Mouse (Mus musculus) B cell, adult 62 days (primary cell): ENCODE measurements around the gene Hist1h2bg. TPM values are rescaled to one million over a fixed set of nuclear protein-coding genes. Genes with fewer than 3 reads are reported as not detected.

Experiments
- total RNA-seq: library from RNA; stranded (reverse); gene quantifications from 4 replicates; pipeline ENCODE4 v1.2.4, GENCODE M21; 2023

Gene Hist1h2bg
- total RNA-seq = 455 to 535 TPM (median 493 TPM) in 4 replicates

GRCm38 (mm10) chr13:23571022-23571503 lies at the start of gene Hist1h2bg, which contains the start of gene Hist1h2ae:
Gene Hist1h2bg, plus strand, starts transcription at chr13:23571396.
Gene Hist1h2ae, minus strand, starts transcription at chr13:23571220.

GRCm38 (mm10) chr13:23530901-23531875 lies 40.0 kb upstream of the Hist1h2bg start, which contains the start of gene Hist1h4h:
Gene Hist1h4h, plus strand, starts transcription at chr13:23531050.

GRCm38 (mm10) chr13:23533560-23534367 lies 37.4 kb upstream of the Hist1h2bg start, which contains the start of gene Hist1h2af:
Gene Hist1h2af, plus strand, starts transcription at chr13:23533906.

GRCm38 (mm10) chr13:23535137-23536075 lies 35.8 kb upstream of the Hist1h2bg start, which contains the start of gene Hist1h3g:
Gene Hist1h3g, plus strand, starts transcription at chr13:23535422.

GRCm38 (mm10) chr13:23542999-23543607 lies 28.1 kb upstream of the Hist1h2bg start, which contains the start of gene Hist1h2bh:
Gene Hist1h2bh, minus strand, starts transcription at chr13:23543392.

GRCm38 (mm10) chr13:23543965-23544786 lies 27.0 kb upstream of the Hist1h2bg start, which contains the start of gene Hist1h3f:
Gene Hist1h3f, plus strand, starts transcription at chr13:23544052.

GRCm38 (mm10) chr13:23551146-23551834 lies 19.9 kb upstream of the Hist1h2bg start, which contains the start of gene Hist1h4f:
Gene Hist1h4f, minus strand, starts transcription at chr13:23551648.

GRCm38 (mm10) chr13:23552962-23553361 lies 18.2 kb upstream of the Hist1h2bg start, which contains the start of gene Hist1h1d:
Gene Hist1h1d, plus strand, starts transcription at chr13:23553262.

GRCm38 (mm10) chr13:23561883-23562659 lies 9.1 kb upstream of the Hist1h2bg start, which contains the start of gene Hist1h3e:
Gene Hist1h3e, minus strand, starts transcription at chr13:23562369.

GRCm38 (mm10) chr13:23573898-23574524 lies 2.8 kb downstream of the Hist1h2bg start, which contains the start of the genes Hist1h2bf and Hist1h2ad:
Gene Hist1h2bf, minus strand, starts transcription at chr13:23574196.
Gene Hist1h2ad, plus strand, starts transcription at chr13:23574381.

GRCm38 (mm10) chr13:23575271-23575851 lies 4.2 kb downstream of the Hist1h2bg start, which contains the start of gene Hist1h3d:
Gene Hist1h3d, plus strand, starts transcription at chr13:23575763.

GRCm38 (mm10) chr13:23581408-23582218 lies 10.4 kb downstream of the Hist1h2bg start, which contains the start of gene Hist1h4d:
Gene Hist1h4d, plus strand, starts transcription at chr13:23581598.

GRCm38 (mm10) chr13:23620733-23621531 lies 49.7 kb downstream of the Hist1h2bg start, which contains the start of gene Hist1h2be:
Gene Hist1h2be, minus strand, starts transcription at chr13:23621124.

